Mouse (Mus musculus): ENCODE data around the gene Ptpre. TPM values are rescaled to one million over a fixed set of nuclear protein-coding genes. Genes with fewer than 3 reads are reported as not detected.
"Not testable (repeated sequence)": the region's sequence is repeated elsewhere in the genome, so short reads cannot be mapped to it uniquely, and the experiment has no call there.

The Ptpre gene
- polyA plus RNA-seq, 1 experiment from 2014 or later = 2.3 TPM

- WGBS = 60% methylated on average over 7 of the region's 7 CpGs
- not testable (repeated sequence) for H3K9me3 ChIP-seq (ENCODE audit: control insufficient read depth, low read length); H3K36me3 ChIP-seq (ENCODE audit: control insufficient read depth, insufficient read depth, low read length); H3K4me3 ChIP-seq (ENCODE audit: low read depth, low read length); H3K9ac ChIP-seq (ENCODE audit: low read length); ATAC-seq (replicated peaks; ENCODE audit: low FRiP score, low TSS enrichment, low read depth); H3K27me3 ChIP-seq (replicated peaks; ENCODE audit: control insufficient read depth, insufficient read depth, low read length); H3K4me2 ChIP-seq (ENCODE audit: low read length); H3K4me1 ChIP-seq (replicated peaks; ENCODE audit: control insufficient read depth, insufficient read depth, low read length); DNase-seq (ENCODE audit: low spot score); H3K27ac ChIP-seq (ENCODE audit: low read depth)
These were observed 38.2 kb downstream of the Ptpre start for GRCm38 (mm10) chr7:135575319-135576069.

- 91% methylated on average over 3 of the region's 3 CpGs for WGBS
- DNase-seq (ENCODE audit: low spot score) (no peak), ATAC-seq (replicated peaks; ENCODE audit: low FRiP score, low TSS enrichment, low read depth) (no peak)
- H3K4me3 ChIP-seq (ENCODE audit: low read depth, low read length) = no peak overlapping the region
- H3K4me2 ChIP-seq (ENCODE audit: low read length) = no peak overlapping the region
- H3K27me3 ChIP-seq (replicated peaks; ENCODE audit: control insufficient read depth, insufficient read depth, low read length) = no peaks in the 10 kb centered on the region
- no peaks in the 10 kb centered on the region for H3K36me3 ChIP-seq (ENCODE audit: control insufficient read depth, insufficient read depth, low read length)
- H3K9me3 ChIP-seq (ENCODE audit: control insufficient read depth, low read length) = no peaks in the 10 kb centered on the region
- no peak overlapping the region for H3K9ac ChIP-seq (ENCODE audit: low read length)
- H3K27ac ChIP-seq (ENCODE audit: low read depth) = no peak overlapping the region
- no peaks in the 10 kb centered on the region; the same call in 1 of the 2 replicates for H3K4me1 ChIP-seq (replicated peaks; ENCODE audit: control insufficient read depth, insufficient read depth, low read length)
These were observed 39.0 kb downstream of the Ptpre start for GRCm38 (mm10) chr7:135576329-135576728.

GRCm38 (mm10) chr7:135578715-135579325 lies 41.5 kb downstream of the Ptpre start:
- Histone ChIP-seq H3K27ac (ENCODE audit: low read depth) (no peak overlapping the region), H3K4me2 (ENCODE audit: low read length) (no peak overlapping the region), H3K9ac (ENCODE audit: low read length) (no peak overlapping the region), H3K4me1 (replicated peaks; ENCODE audit: control insufficient read depth, insufficient read depth, low read length) (no peaks in the 10 kb centered on the region), H3K4me3 (ENCODE audit: low read depth, low read length) (no peak overlapping the region), H3K9me3 (ENCODE audit: control insufficient read depth, low read length) (no peaks in the 10 kb centered on the region), H3K27me3 (replicated peaks; ENCODE audit: control insufficient read depth, insufficient read depth, low read length) (no peaks in the 10 kb centered on the region), H3K36me3 (ENCODE audit: control insufficient read depth, insufficient read depth, low read length) (no peaks in the 10 kb centered on the region)
- DNase-seq (ENCODE audit: low spot score) = no peak
- ATAC-seq (replicated peaks; ENCODE audit: low FRiP score, low TSS enrichment, low read depth) = no peak
- 82% methylated on average over 16 of the region's 16 CpGs for WGBS

GRCm38 (mm10) chr7:135580306-135581091 lies 43.2 kb downstream of the Ptpre start:
- DNase-seq (ENCODE audit: low spot score) = no peak
- WGBS = 79% methylated on average over 7 of the region's 7 CpGs
- Histone ChIP-seq H3K4me3 (ENCODE audit: low read depth, low read length) (no peak overlapping the region), H3K27me3 (replicated peaks; ENCODE audit: control insufficient read depth, insufficient read depth, low read length) (no peaks in the 10 kb centered on the region), H3K36me3 (ENCODE audit: control insufficient read depth, insufficient read depth, low read length) (no peaks in the 10 kb centered on the region), H3K9me3 (ENCODE audit: control insufficient read depth, low read length) (no peaks in the 10 kb centered on the region), H3K9ac (ENCODE audit: low read length) (no peak overlapping the region), H3K27ac (ENCODE audit: low read depth) (no peak overlapping the region), H3K4me2 (ENCODE audit: low read length) (no peak overlapping the region), H3K4me1 (replicated peaks; ENCODE audit: control insufficient read depth, insufficient read depth, low read length) (no peaks in the 10 kb centered on the region)
- no peak for ATAC-seq (replicated peaks; ENCODE audit: low FRiP score, low TSS enrichment, low read depth)

- ATAC-seq (replicated peaks; ENCODE audit: low FRiP score, low TSS enrichment, low read depth) (no peak), DNase-seq (ENCODE audit: low spot score) (no peak)
- H3K4me1 ChIP-seq (replicated peaks; ENCODE audit: control insufficient read depth, insufficient read depth, low read length) = no peaks in the 10 kb centered on the region
- 68% methylated on average over 5 of the region's 5 CpGs for WGBS
- no peak overlapping the region for H3K4me3 ChIP-seq (ENCODE audit: low read depth, low read length)
- H3K9ac ChIP-seq (ENCODE audit: low read length) = no peak overlapping the region
- H3K4me2 ChIP-seq (ENCODE audit: low read length) = no peak overlapping the region
- H3K36me3 ChIP-seq (ENCODE audit: control insufficient read depth, insufficient read depth, low read length) = no peaks in the 10 kb centered on the region
- no peaks in the 10 kb centered on the region for H3K9me3 ChIP-seq (ENCODE audit: control insufficient read depth, low read length)
- no peak overlapping the region for H3K27ac ChIP-seq (ENCODE audit: low read depth)
- no peaks in the 10 kb centered on the region for H3K27me3 ChIP-seq (replicated peaks; ENCODE audit: control insufficient read depth, insufficient read depth, low read length)
These were observed 43.8 kb downstream of the Ptpre start for GRCm38 (mm10) chr7:135581128-135581527.

GRCm38 (mm10) chr7:135585125-135585687 lies 47.9 kb downstream of the Ptpre start:
- DNase-seq (ENCODE audit: low spot score) = no peak
- no peak overlapping the region for H3K9ac ChIP-seq (ENCODE audit: low read length)
- H3K4me2 ChIP-seq (ENCODE audit: low read length) = no peak overlapping the region
- no peaks in the 10 kb centered on the region for H3K9me3 ChIP-seq (ENCODE audit: control insufficient read depth, low read length)
- ATAC-seq (replicated peaks; ENCODE audit: low FRiP score, low TSS enrichment, low read depth) = no peak
- 83% methylated on average over 1 of the region's 1 CpGs for WGBS
- no peak overlapping the region for H3K27ac ChIP-seq (ENCODE audit: low read depth)
- H3K4me3 ChIP-seq (ENCODE audit: low read depth, low read length) = no peak overlapping the region
- H3K27me3 ChIP-seq (replicated peaks; ENCODE audit: control insufficient read depth, insufficient read depth, low read length) = no peaks in the 10 kb centered on the region
- H3K36me3 ChIP-seq (ENCODE audit: control insufficient read depth, insufficient read depth, low read length) = no peaks in the 10 kb centered on the region
- 0 out of 2 replicates have a peak, but pooled peaks cover 2% of the 10 kb centered on the region for H3K4me1 ChIP-seq (replicated peaks; ENCODE audit: control insufficient read depth, insufficient read depth, low read length)

- no peak overlapping the region for H3K9ac ChIP-seq (ENCODE audit: low read length)
- H3K36me3 ChIP-seq (ENCODE audit: control insufficient read depth, insufficient read depth, low read length) = no peaks in the 10 kb centered on the region
- no peak overlapping the region for H3K4me3 ChIP-seq (ENCODE audit: low read depth, low read length)
- H3K4me1 ChIP-seq (replicated peaks; ENCODE audit: control insufficient read depth, insufficient read depth, low read length) = 0 out of 2 replicates have a peak, but pooled peaks cover 2% of the 10 kb centered on the region
- no peak overlapping the region for H3K4me2 ChIP-seq (ENCODE audit: low read length)
- H3K27me3 ChIP-seq (replicated peaks; ENCODE audit: control insufficient read depth, insufficient read depth, low read length) = no peaks in the 10 kb centered on the region
- H3K27ac ChIP-seq (ENCODE audit: low read depth) = no peak overlapping the region
- 28% methylated on average over 4 of the region's 4 CpGs for WGBS
- H3K9me3 ChIP-seq (ENCODE audit: control insufficient read depth, low read length) = no peaks in the 10 kb centered on the region
- DNase-seq (ENCODE audit: low spot score) (no peak), ATAC-seq (replicated peaks; ENCODE audit: low FRiP score, low TSS enrichment, low read depth) (no peak)
These were observed 49.1 kb downstream of the Ptpre start for GRCm38 (mm10) chr7:135586402-135586801.

GRCm38 (mm10) chr7:135587821-135588575 lies 50.7 kb downstream of the Ptpre start:
- ATAC-seq (replicated peaks; ENCODE audit: low FRiP score, low TSS enrichment, low read depth) (no peak), DNase-seq (ENCODE audit: low spot score) (no peak)
- 0 out of 2 replicates have a peak, but pooled peaks cover 2% of the 10 kb centered on the region for H3K4me1 ChIP-seq (replicated peaks; ENCODE audit: control insufficient read depth, insufficient read depth, low read length)
- no peak overlapping the region for H3K4me2 ChIP-seq (ENCODE audit: low read length)
- WGBS = 58% methylated on average over 2 of the region's 2 CpGs
- H3K36me3 ChIP-seq (ENCODE audit: control insufficient read depth, insufficient read depth, low read length) = no peaks in the 10 kb centered on the region
- no peak overlapping the region for H3K27ac ChIP-seq (ENCODE audit: low read depth)
- no peak overlapping the region for H3K9ac ChIP-seq (ENCODE audit: low read length)
- no peaks in the 10 kb centered on the region for H3K9me3 ChIP-seq (ENCODE audit: control insufficient read depth, low read length)
- H3K4me3 ChIP-seq (ENCODE audit: low read depth, low read length) = no peak overlapping the region
- no peaks in the 10 kb centered on the region for H3K27me3 ChIP-seq (replicated peaks; ENCODE audit: control insufficient read depth, insufficient read depth, low read length)

All from intestine, embryonic 14.5 days (tissue).